Mouse (Mus musculus) bone marrow, adult 2 months (tissue): ENCODE measurements at regions not wholly inside any gene's neighbourhood (a gene's known extent, or its start where the extent isn't known, plus 50 kb on each side); places are given as distances from the start of the nearest gene placed in this dataset.
"Not testable (repeated sequence)": the region's sequence is repeated elsewhere in the genome, so short reads cannot be mapped to it uniquely, and the experiment has no call there.

ENCODE experiments used
- CTCF ChIP-seq: fragments of 200-500 bp; IDR thresholded peaks from 2 replicates; pipeline ENCODE4 v1.5.1; 2011; ENCODE audit warnings: low read length, control low read depth; ENCODE audit not compliant: control insufficient read depth, insufficient read depth
- POLR2A ChIP-seq: fragments of 200-500 bp; IDR thresholded peaks from 2 replicates; pipeline ENCODE4 v1.6.1; 2011; ENCODE audit warnings: low read depth, mild to moderate bottlenecking, control low read depth, low read length, borderline replicate concordance; ENCODE audit not compliant: control insufficient read depth

DNA sequence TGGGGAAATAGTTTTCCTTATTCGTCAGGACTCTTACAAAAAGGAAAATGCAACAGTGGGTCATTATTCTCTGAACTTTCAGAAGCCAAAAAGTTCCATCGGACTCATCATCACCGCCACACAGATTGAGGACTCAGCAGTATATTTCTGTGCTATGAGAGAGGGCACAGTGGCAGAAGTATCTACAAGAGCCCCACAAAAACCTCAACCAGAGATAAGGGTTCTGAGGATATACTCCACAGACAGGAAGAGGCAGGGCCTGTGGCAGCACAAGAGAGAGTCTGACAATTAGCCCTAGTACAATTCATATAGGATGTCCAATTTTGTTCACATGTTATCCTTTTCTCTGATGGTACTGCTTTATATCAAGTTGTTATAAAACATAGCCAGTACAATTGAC lies 855.9 kb upstream of the Olfr1507 start:
- not testable (repeated sequence) for TF ChIP-seq CTCF, POLR2A
